Mouse (Mus musculus) G1E (cell line): ENCODE measurements around the gene Tmem89.

Experiments
- CTCF ChIP-seq: IDR thresholded peaks from 2 replicates; pipeline ENCODE4 v1.5.1; 2012; ENCODE audit warnings: low read depth, low read length, inconsistent platforms, mixed read lengths
- GATA1 ChIP-seq: IDR thresholded peaks from 2 replicates; pipeline ENCODE4 v1.6.1; 2012; ENCODE audit warnings: borderline replicate concordance, low read length, inconsistent platforms, mixed read lengths

- no peak for TF ChIP-seq CTCF
- no peak for TF ChIP-seq GATA1
These were observed 2.1 kb upstream of the Tmem89 start for GRCm38 (mm10) chr9:108912308-108912707.
